Mouse (Mus musculus): ENCODE measurements around the gene Fam20c. TPM values are rescaled to one million over a fixed set of nuclear protein-coding genes. Genes with fewer than 3 reads are reported as not detected.

The Fam20c gene
- polyA plus RNA-seq, 1 experiment from 2014 or later = 5.5 TPM

DNA sequence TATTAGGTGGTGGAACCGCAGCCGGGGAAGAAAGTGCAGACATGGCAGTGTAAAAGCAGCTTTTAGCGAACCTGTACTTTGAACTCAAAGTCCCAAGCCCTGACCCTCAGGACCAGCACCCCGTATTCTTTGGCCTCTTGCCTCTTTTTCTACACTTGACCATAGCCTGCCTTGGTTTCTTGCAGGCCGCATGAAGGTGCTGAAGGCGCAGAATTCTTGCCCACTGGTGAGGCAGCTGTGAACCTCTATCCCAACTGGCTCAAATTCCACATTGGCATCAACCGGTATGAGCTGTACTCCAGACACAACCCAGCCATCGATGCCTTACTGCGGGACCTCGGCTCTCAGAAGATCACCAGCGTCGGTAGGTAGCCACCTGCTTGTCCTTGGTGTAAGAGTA is 3.3 kb downstream of the Fam20c start:
- no peak for DNase-seq (ENCODE audit: low spot score)
- H3K9ac ChIP-seq (ENCODE audit: low read length) = no peak overlapping the region
- 88% methylated on average over 12 of the region's 12 CpGs for WGBS
- H3K4me1 ChIP-seq (replicated peaks; ENCODE audit: control insufficient read depth, insufficient read depth) = peaks cover 11% of the 10 kb centered on the region; the same call in 1 of the 2 replicates
- no peak for ATAC-seq (ENCODE audit: low FRiP score, low TSS enrichment)
- no peak overlapping the region for H3K27ac ChIP-seq (replicated peaks)
- H3K27me3 ChIP-seq (ENCODE audit: control insufficient read depth, insufficient read depth, low read length) = no peaks in the 10 kb centered on the region; the same call in 1 of the 2 replicates
- H3K36me3 ChIP-seq (ENCODE audit: control insufficient read depth, insufficient read depth, low read length) = peaks cover 4% of the 10 kb centered on the region
- no peaks in the 10 kb centered on the region for H3K9me3 ChIP-seq (ENCODE audit: control insufficient read depth, low read length)
- H3K4me3 ChIP-seq (ENCODE audit: low read depth, low read length) = no peak overlapping the region
- no peak overlapping the region for H3K4me2 ChIP-seq (replicated peaks; ENCODE audit: low read depth)
- no peak for TF ChIP-seq CTCF (IDR thresholded peaks at IDR 0.05; ENCODE audit: low read depth)
- no peak for TF ChIP-seq EP300 (optimal IDR thresholded peaks at IDR 0.05)

DNA sequence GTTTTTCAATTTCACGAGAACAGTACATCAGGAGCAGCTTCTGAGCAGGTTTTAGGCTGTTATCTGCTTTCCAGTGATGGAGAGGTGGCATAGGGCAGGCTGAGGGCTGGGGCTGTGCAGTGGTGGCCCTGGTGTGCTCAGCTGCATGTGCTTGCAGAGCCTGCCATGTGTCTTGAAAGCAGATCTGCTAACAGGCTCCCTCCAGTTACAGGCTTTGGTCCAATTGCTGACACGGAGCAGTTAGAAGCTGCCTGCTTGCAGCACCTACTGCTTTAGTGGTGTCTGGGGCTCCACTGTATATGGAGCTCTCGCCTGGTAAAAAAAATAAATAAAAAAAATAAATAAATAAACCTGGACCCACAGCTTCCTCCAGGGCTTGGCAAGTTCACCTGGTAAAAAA is 4.2 kb downstream of the Fam20c start:
- DNase-seq (ENCODE audit: low spot score) (no peak), ATAC-seq (ENCODE audit: low FRiP score, low TSS enrichment) (no peak)
- H3K36me3 ChIP-seq (ENCODE audit: control insufficient read depth, insufficient read depth, low read length) = peaks cover 4% of the 10 kb centered on the region
- H3K4me3 ChIP-seq (ENCODE audit: low read depth, low read length) = no peak overlapping the region
- H3K9me3 ChIP-seq (ENCODE audit: control insufficient read depth, low read length) = no peaks in the 10 kb centered on the region
- H3K27ac ChIP-seq (replicated peaks) = no peak overlapping the region
- H3K27me3 ChIP-seq (ENCODE audit: control insufficient read depth, insufficient read depth, low read length) = no peaks in the 10 kb centered on the region; the same call in 1 of the 2 replicates
- no peak overlapping the region for H3K9ac ChIP-seq (ENCODE audit: low read length)
- TF ChIP-seq CTCF (IDR thresholded peaks at IDR 0.05; ENCODE audit: low read depth) = no peak
- WGBS = 78% methylated on average over 3 of the region's 3 CpGs
- H3K4me1 ChIP-seq (replicated peaks; ENCODE audit: control insufficient read depth, insufficient read depth) = peaks cover 11% of the 10 kb centered on the region; the same call in 1 of the 2 replicates
- H3K4me2 ChIP-seq (replicated peaks; ENCODE audit: low read depth) = no peak overlapping the region

DNA sequence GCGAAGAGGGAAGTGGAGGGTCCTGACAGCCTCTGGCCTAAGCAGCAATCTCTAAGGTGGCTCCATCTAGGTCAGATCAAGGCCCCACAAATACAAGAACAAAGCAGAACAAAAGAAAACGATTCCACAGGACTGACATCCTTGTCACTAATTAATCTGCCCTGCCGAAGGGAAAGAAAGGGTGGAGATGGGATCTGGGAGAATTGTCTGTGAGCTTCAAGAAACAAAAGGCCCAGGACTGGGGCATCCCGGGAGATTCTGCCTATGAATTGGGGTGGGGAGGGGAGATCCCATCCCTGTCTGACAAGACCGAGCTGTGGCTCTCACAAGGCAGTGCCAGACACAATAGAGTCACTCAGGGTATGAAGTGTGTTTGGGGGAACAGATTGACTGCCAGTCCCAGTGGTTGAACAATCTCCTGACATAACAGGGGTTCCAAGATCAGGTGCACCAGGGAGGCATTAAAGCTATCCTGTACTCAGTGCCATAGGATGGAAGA is 7.6 kb downstream of the Fam20c start:
- TF ChIP-seq CTCF (IDR thresholded peaks at IDR 0.05; ENCODE audit: low read depth) = no peak
- TF ChIP-seq EP300 (optimal IDR thresholded peaks at IDR 0.05) = no peak
- WGBS = 57% methylated on average over 5 of the region's 5 CpGs

DNA sequence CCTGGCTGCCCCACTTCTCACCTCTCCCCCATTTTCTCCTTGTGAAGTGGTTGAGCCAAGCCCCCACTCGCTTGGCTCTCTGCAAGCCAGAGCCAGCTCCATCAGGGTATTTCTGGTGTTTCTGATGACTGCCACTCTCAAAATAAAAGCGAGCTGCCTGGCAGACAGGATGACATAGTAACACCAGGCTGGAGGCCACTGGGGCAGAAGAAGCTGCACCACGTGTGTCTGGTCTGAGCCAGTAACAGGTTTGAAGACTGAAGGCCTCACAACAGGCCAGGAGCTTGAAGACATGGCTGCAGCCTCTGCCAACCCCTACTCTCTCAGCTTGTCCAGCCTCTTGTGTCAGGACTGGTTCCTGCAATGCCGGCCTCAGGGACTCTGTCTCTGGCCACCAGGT is 8.0 kb downstream of the Fam20c start:
- H3K4me3 ChIP-seq (ENCODE audit: low read depth, low read length) = no peak overlapping the region
- ATAC-seq (ENCODE audit: low FRiP score, low TSS enrichment) = no peak
- 80% methylated on average over 4 of the region's 4 CpGs for WGBS

More for the DNA sequence above, 7.6 kb downstream of the Fam20c start:
- DNase-seq (ENCODE audit: low spot score) (no peak), ATAC-seq (ENCODE audit: low FRiP score, low TSS enrichment) (no peak)
- no peak overlapping the region for H3K9ac ChIP-seq (ENCODE audit: low read length)
- H3K27ac ChIP-seq (replicated peaks) = no peak overlapping the region
- H3K4me1 ChIP-seq (replicated peaks; ENCODE audit: control insufficient read depth, insufficient read depth) = no peaks in the 10 kb centered on the region
- H3K4me2 ChIP-seq (replicated peaks; ENCODE audit: low read depth) = no peak overlapping the region
- H3K27me3 ChIP-seq (ENCODE audit: control insufficient read depth, insufficient read depth, low read length) = no peaks in the 10 kb centered on the region
- no peak overlapping the region for H3K4me3 ChIP-seq (ENCODE audit: low read depth, low read length)
- H3K9me3 ChIP-seq (ENCODE audit: control insufficient read depth, low read length) = no peaks in the 10 kb centered on the region
- H3K36me3 ChIP-seq (ENCODE audit: control insufficient read depth, insufficient read depth, low read length) = peaks cover 4% of the 10 kb centered on the region

DNA sequence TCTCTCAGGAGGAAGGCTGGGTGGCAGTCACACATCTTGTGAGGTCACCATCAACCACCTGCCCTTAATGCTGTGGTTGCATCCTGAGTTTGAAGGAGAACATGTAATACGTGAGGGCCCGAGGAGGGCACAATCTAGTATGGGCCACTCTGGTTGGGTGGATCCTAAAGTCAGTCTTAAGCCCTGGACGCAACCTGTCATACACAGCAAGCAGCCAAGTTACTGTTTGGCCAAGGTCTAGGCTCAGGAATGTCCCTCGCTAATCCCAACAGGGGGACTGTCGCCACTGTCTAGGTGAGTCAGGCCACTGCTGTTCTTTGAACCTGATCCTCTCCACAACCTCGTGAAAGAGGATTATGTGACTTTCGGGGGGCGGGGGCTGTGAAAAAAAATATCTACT is 10.3 kb downstream of the Fam20c start:
- 73% methylated on average over 8 of the region's 8 CpGs for WGBS
- TF ChIP-seq EP300 (optimal IDR thresholded peaks at IDR 0.05) = no peak
- no peak for TF ChIP-seq CTCF (IDR thresholded peaks at IDR 0.05; ENCODE audit: low read depth)
- no peak for DNase-seq (ENCODE audit: low spot score)
- Histone ChIP-seq H3K9ac (ENCODE audit: low read length) (no peak overlapping the region), H3K4me3 (ENCODE audit: low read depth, low read length) (no peak overlapping the region), H3K27ac (replicated peaks) (no peak overlapping the region), H3K4me1 (replicated peaks; ENCODE audit: control insufficient read depth, insufficient read depth) (no peaks in the 10 kb centered on the region), H3K4me2 (replicated peaks; ENCODE audit: low read depth) (no peak overlapping the region), H3K27me3 (ENCODE audit: control insufficient read depth, insufficient read depth, low read length) (no peaks in the 10 kb centered on the region), H3K36me3 (ENCODE audit: control insufficient read depth, insufficient read depth, low read length) (peaks cover 2% of the 10 kb centered on the region), H3K9me3 (ENCODE audit: control insufficient read depth, low read length) (no peaks in the 10 kb centered on the region)
- no peak for ATAC-seq (ENCODE audit: low FRiP score, low TSS enrichment)

More for the DNA sequence above, 8.0 kb downstream of the Fam20c start:
- TF ChIP-seq CTCF (IDR thresholded peaks at IDR 0.05; ENCODE audit: low read depth) (no peak), EP300 (optimal IDR thresholded peaks at IDR 0.05) (no peak)
- H3K27ac ChIP-seq (replicated peaks) = no peak overlapping the region
- no peaks in the 10 kb centered on the region for H3K9me3 ChIP-seq (ENCODE audit: control insufficient read depth, low read length)
- H3K4me2 ChIP-seq (replicated peaks; ENCODE audit: low read depth) = no peak overlapping the region
- no peak for DNase-seq (ENCODE audit: low spot score)
- H3K9ac ChIP-seq (ENCODE audit: low read length) = no peak overlapping the region
- H3K4me1 ChIP-seq (replicated peaks; ENCODE audit: control insufficient read depth, insufficient read depth) = no peaks in the 10 kb centered on the region
- peaks cover 4% of the 10 kb centered on the region for H3K36me3 ChIP-seq (ENCODE audit: control insufficient read depth, insufficient read depth, low read length)
- no peaks in the 10 kb centered on the region for H3K27me3 ChIP-seq (ENCODE audit: control insufficient read depth, insufficient read depth, low read length)

DNA sequence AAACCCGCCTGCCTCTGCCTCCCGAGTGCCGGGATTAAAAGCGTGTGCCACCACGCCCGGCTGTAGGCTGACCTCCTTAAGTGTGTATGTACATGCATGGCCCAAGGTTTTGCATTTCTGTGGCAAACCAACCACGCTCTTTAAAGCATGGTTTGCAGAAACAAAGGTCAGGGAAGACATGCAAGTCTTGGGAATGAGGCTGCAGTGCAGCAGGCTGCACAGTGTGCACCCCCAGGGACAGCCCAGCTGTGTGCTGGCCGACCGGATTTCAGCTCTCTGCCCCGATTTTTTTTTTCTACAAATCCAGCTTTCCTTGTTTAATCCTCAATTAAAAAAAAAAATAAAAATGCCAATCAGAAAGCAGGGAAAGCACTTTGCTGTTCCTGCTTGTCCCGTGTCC is 13.3 kb downstream of the Fam20c start:
- TF ChIP-seq EP300 (optimal IDR thresholded peaks at IDR 0.05) (no peak), CTCF (IDR thresholded peaks at IDR 0.05; ENCODE audit: low read depth) (no peak)
- Histone ChIP-seq H3K27ac (replicated peaks) (no peak overlapping the region), H3K4me3 (ENCODE audit: low read depth, low read length) (no peak overlapping the region), H3K36me3 (ENCODE audit: control insufficient read depth, insufficient read depth, low read length) (no peaks in the 10 kb centered on the region), H3K9ac (ENCODE audit: low read length) (no peak overlapping the region), H3K9me3 (ENCODE audit: control insufficient read depth, low read length) (no peaks in the 10 kb centered on the region), H3K4me2 (replicated peaks; ENCODE audit: low read depth) (no peak overlapping the region), H3K4me1 (replicated peaks; ENCODE audit: control insufficient read depth, insufficient read depth) (no peaks in the 10 kb centered on the region), H3K27me3 (ENCODE audit: control insufficient read depth, insufficient read depth, low read length) (no peaks in the 10 kb centered on the region)
- WGBS = 84% methylated on average over 11 of the region's 11 CpGs
- DNase-seq (ENCODE audit: low spot score) (no peak), ATAC-seq (ENCODE audit: low FRiP score, low TSS enrichment) (no peak)
